Mouse (Mus musculus): Measurements from ENCODE around the gene Stmn1. TPM values are rescaled to one million over a fixed set of nuclear protein-coding genes. Genes with fewer than 3 reads are reported as not detected.

Stmn1 gene
- polyA plus RNA-seq (2015; fragmentation: Nextera tagmentation; extraction: Ambion mirVana) = 1,595 and 1,651 TPM in 2 replicates

GRCm38 (mm10) chr4:134468215-134468575 lies at the start of gene Stmn1:
TSS of gene Stmn1 (plus strand) at chr4:134468320.
- H3K27ac ChIP-seq (ENCODE audit: low read length) = peak within 1 kb of the TSS; percentile 96
- H3K4me2 ChIP-seq (replicated peaks; ENCODE audit: low read depth, low read length) = peak within 1 kb of the TSS; percentile 72
- peaks cover 23% of the 10 kb centered on the region for H3K36me3 ChIP-seq (ENCODE audit: insufficient read depth, low read length)
- H3K27me3 ChIP-seq (ENCODE audit: insufficient read depth, low read length) = no peaks in the 10 kb centered on the region
- peak within 1 kb of the TSS; percentile 93 for H3K9ac ChIP-seq (replicated peaks; ENCODE audit: low read length)
- H3K9me3 ChIP-seq (ENCODE audit: low read length) = no peaks in the 10 kb centered on the region
- H3K4me3 ChIP-seq (ENCODE audit: low read length) = peak within 1 kb of the TSS; percentile 94
- WGBS = under 1% methylated on average over 30 of the region's 31 CpGs
- H3K4me1 ChIP-seq (ENCODE audit: insufficient read depth, low read length) = peaks cover 18% of the 10 kb centered on the region; the same call in 1 of the 2 replicates
- peak; percentile 98 for ATAC-seq (ENCODE audit: low FRiP score, low TSS enrichment)

- Histone ChIP-seq H3K9ac (replicated peaks; ENCODE audit: low read length) (no peak overlapping the region), H3K4me1 (ENCODE audit: insufficient read depth, low read length) (no peaks in the 10 kb centered on the region), H3K4me2 (replicated peaks; ENCODE audit: low read depth, low read length) (no peak overlapping the region), H3K4me3 (ENCODE audit: low read length) (no peak overlapping the region), H3K27ac (ENCODE audit: low read length) (no peak overlapping the region), H3K9me3 (ENCODE audit: low read length) (no peaks in the 10 kb centered on the region), H3K36me3 (ENCODE audit: insufficient read depth, low read length) (peaks cover 10% of the 10 kb centered on the region), H3K27me3 (ENCODE audit: insufficient read depth, low read length) (no peaks in the 10 kb centered on the region)
- no peak for ATAC-seq (ENCODE audit: low FRiP score, low TSS enrichment)
- 61% methylated on average over 11 of the region's 11 CpGs for WGBS
Observed at GRCm38 (mm10) chr4:134421971-134422370, 46.1 kb upstream of the Stmn1 start.

- 89% methylated on average over 7 of the region's 7 CpGs for WGBS
- ATAC-seq (ENCODE audit: low FRiP score, low TSS enrichment) = no peak
- Histone ChIP-seq H3K9ac (replicated peaks; ENCODE audit: low read length) (no peak overlapping the region), H3K27me3 (ENCODE audit: insufficient read depth, low read length) (no peaks in the 10 kb centered on the region), H3K4me3 (ENCODE audit: low read length) (no peak overlapping the region), H3K4me1 (ENCODE audit: insufficient read depth, low read length) (no peaks in the 10 kb centered on the region), H3K9me3 (ENCODE audit: low read length) (no peaks in the 10 kb centered on the region), H3K4me2 (replicated peaks; ENCODE audit: low read depth, low read length) (no peak overlapping the region), H3K36me3 (ENCODE audit: insufficient read depth, low read length) (peaks cover 5% of the 10 kb centered on the region), H3K27ac (ENCODE audit: low read length) (no peak overlapping the region)
Observed at GRCm38 (mm10) chr4:134423949-134424348, 44.2 kb upstream of the Stmn1 start.

GRCm38 (mm10) chr4:134425088-134425487 lies 43.0 kb upstream of the Stmn1 start:
- Histone ChIP-seq H3K4me1 (ENCODE audit: insufficient read depth, low read length) (no peaks in the 10 kb centered on the region), H3K4me3 (ENCODE audit: low read length) (no peak overlapping the region), H3K4me2 (replicated peaks; ENCODE audit: low read depth, low read length) (no peak overlapping the region), H3K9me3 (ENCODE audit: low read length) (no peaks in the 10 kb centered on the region), H3K36me3 (ENCODE audit: insufficient read depth, low read length) (peaks cover 5% of the 10 kb centered on the region), H3K27me3 (ENCODE audit: insufficient read depth, low read length) (no peaks in the 10 kb centered on the region), H3K9ac (replicated peaks; ENCODE audit: low read length) (no peak overlapping the region), H3K27ac (ENCODE audit: low read length) (no peak overlapping the region)
- ATAC-seq (ENCODE audit: low FRiP score, low TSS enrichment) = no peak
- 64% methylated on average over 7 of the region's 7 CpGs for WGBS

- H3K9me3 ChIP-seq (ENCODE audit: low read length) = no peaks in the 10 kb centered on the region
- H3K4me2 ChIP-seq (replicated peaks; ENCODE audit: low read depth, low read length) = peak overlapping the region; percentile 23; the same call in 1 of the 2 replicates
- 17% methylated on average over 23 of the region's 23 CpGs for WGBS
- H3K27me3 ChIP-seq (ENCODE audit: insufficient read depth, low read length) = no peaks in the 10 kb centered on the region
- H3K27ac ChIP-seq (ENCODE audit: low read length) = peak overlapping the region; percentile 47; the same call in 1 of the 2 replicates
- no peak overlapping the region for H3K4me3 ChIP-seq (ENCODE audit: low read length)
- peaks cover 5% of the 10 kb centered on the region; the same call in 1 of the 2 replicates for H3K4me1 ChIP-seq (ENCODE audit: insufficient read depth, low read length)
- peak overlapping the region; percentile 37; the same call in 1 of the 2 replicates for H3K9ac ChIP-seq (replicated peaks; ENCODE audit: low read length)
- peaks cover under 1% of the 10 kb centered on the region for H3K36me3 ChIP-seq (ENCODE audit: insufficient read depth, low read length)
- ATAC-seq (ENCODE audit: low FRiP score, low TSS enrichment) = no peak
Observed at GRCm38 (mm10) chr4:134430381-134431004, 37.6 kb upstream of the Stmn1 start.

GRCm38 (mm10) chr4:134432686-134433360 lies 35.3 kb upstream of the Stmn1 start:
- Histone ChIP-seq H3K27ac (ENCODE audit: low read length) (no peak overlapping the region), H3K9ac (replicated peaks; ENCODE audit: low read length) (no peak overlapping the region), H3K9me3 (ENCODE audit: low read length) (no peaks in the 10 kb centered on the region), H3K4me3 (ENCODE audit: low read length) (no peak overlapping the region), H3K27me3 (ENCODE audit: insufficient read depth, low read length) (no peaks in the 10 kb centered on the region), H3K4me1 (ENCODE audit: insufficient read depth, low read length) (peaks cover 5% of the 10 kb centered on the region; the same call in 1 of the 2 replicates), H3K4me2 (replicated peaks; ENCODE audit: low read depth, low read length) (no peak overlapping the region), H3K36me3 (ENCODE audit: insufficient read depth, low read length) (no peaks in the 10 kb centered on the region)
- 84% methylated on average over 15 of the region's 15 CpGs for WGBS
- ATAC-seq (ENCODE audit: low FRiP score, low TSS enrichment) = no peak

- no peak overlapping the region for H3K4me2 ChIP-seq (replicated peaks; ENCODE audit: low read depth, low read length)
- no peak overlapping the region for H3K4me3 ChIP-seq (ENCODE audit: low read length)
- H3K27ac ChIP-seq (ENCODE audit: low read length) = no peak overlapping the region
- no peaks in the 10 kb centered on the region for H3K27me3 ChIP-seq (ENCODE audit: insufficient read depth, low read length)
- no peak overlapping the region for H3K9ac ChIP-seq (replicated peaks; ENCODE audit: low read length)
- ATAC-seq (ENCODE audit: low FRiP score, low TSS enrichment) = no peak
- WGBS = 24% methylated on average over 7 of the region's 7 CpGs
- H3K9me3 ChIP-seq (ENCODE audit: low read length) = no peaks in the 10 kb centered on the region
- H3K36me3 ChIP-seq (ENCODE audit: insufficient read depth, low read length) = no peaks in the 10 kb centered on the region
- H3K4me1 ChIP-seq (ENCODE audit: insufficient read depth, low read length) = no peaks in the 10 kb centered on the region
Observed at GRCm38 (mm10) chr4:134436185-134436584, 31.9 kb upstream of the Stmn1 start.

GRCm38 (mm10) chr4:134436659-134437058 lies 31.5 kb upstream of the Stmn1 start:
- H3K9me3 ChIP-seq (ENCODE audit: low read length) = no peaks in the 10 kb centered on the region
- H3K36me3 ChIP-seq (ENCODE audit: insufficient read depth, low read length) = no peaks in the 10 kb centered on the region
- no peak overlapping the region for H3K4me3 ChIP-seq (ENCODE audit: low read length)
- H3K27me3 ChIP-seq (ENCODE audit: insufficient read depth, low read length) = no peaks in the 10 kb centered on the region
- no peak overlapping the region for H3K9ac ChIP-seq (replicated peaks; ENCODE audit: low read length)
- H3K27ac ChIP-seq (ENCODE audit: low read length) = no peak overlapping the region
- 56% methylated on average over 10 of the region's 10 CpGs for WGBS
- no peak overlapping the region for H3K4me2 ChIP-seq (replicated peaks; ENCODE audit: low read depth, low read length)
- no peak for ATAC-seq (ENCODE audit: low FRiP score, low TSS enrichment)
- no peaks in the 10 kb centered on the region for H3K4me1 ChIP-seq (ENCODE audit: insufficient read depth, low read length)

GRCm38 (mm10) chr4:134439119-134439518 lies 29.0 kb upstream of the Stmn1 start:
- no peaks in the 10 kb centered on the region for H3K27me3 ChIP-seq (ENCODE audit: insufficient read depth, low read length)
- no peak overlapping the region for H3K4me3 ChIP-seq (ENCODE audit: low read length)

GRCm38 (mm10) chr4:134439919-134440318 lies 28.2 kb upstream of the Stmn1 start:
- Histone ChIP-seq H3K4me2 (replicated peaks; ENCODE audit: low read depth, low read length) (no peak overlapping the region), H3K27ac (ENCODE audit: low read length) (no peak overlapping the region), H3K4me3 (ENCODE audit: low read length) (no peak overlapping the region), H3K4me1 (ENCODE audit: insufficient read depth, low read length) (no peaks in the 10 kb centered on the region), H3K9ac (replicated peaks; ENCODE audit: low read length) (no peak overlapping the region), H3K27me3 (ENCODE audit: insufficient read depth, low read length) (no peaks in the 10 kb centered on the region), H3K9me3 (ENCODE audit: low read length) (no peaks in the 10 kb centered on the region), H3K36me3 (ENCODE audit: insufficient read depth, low read length) (no peaks in the 10 kb centered on the region)
- no peak for ATAC-seq (ENCODE audit: low FRiP score, low TSS enrichment)
- WGBS = 88% methylated on average over 4 of the region's 4 CpGs

More at GRCm38 (mm10) chr4:134439119-134439518, 29.0 kb upstream of the Stmn1 start:
- no peaks in the 10 kb centered on the region for H3K4me1 ChIP-seq (ENCODE audit: insufficient read depth, low read length)
- no peak overlapping the region for H3K9ac ChIP-seq (replicated peaks; ENCODE audit: low read length)
- H3K36me3 ChIP-seq (ENCODE audit: insufficient read depth, low read length) = no peaks in the 10 kb centered on the region
- no peaks in the 10 kb centered on the region for H3K9me3 ChIP-seq (ENCODE audit: low read length)
- WGBS = 68% methylated on average over 3 of the region's 3 CpGs
- ATAC-seq (ENCODE audit: low FRiP score, low TSS enrichment) = no peak
- H3K27ac ChIP-seq (ENCODE audit: low read length) = no peak overlapping the region
- H3K4me2 ChIP-seq (replicated peaks; ENCODE audit: low read depth, low read length) = no peak overlapping the region

Measured in kidney, embryonic 16.5 days (tissue).